Mouse (Mus musculus) bone marrow macrophage, adult 2 months (primary cell): ENCODE data around the gene Eci1. TPM values are rescaled to one million over a fixed set of nuclear protein-coding genes. Genes with fewer than 3 reads are reported as not detected.
"Not testable (repeated sequence)": the region's sequence is repeated elsewhere in the genome, so short reads cannot be mapped to it uniquely, and the experiment has no call there.

ENCODE experiments used
- H3K27ac ChIP-seq: 2 replicates; pipeline ENCODE4 v1.5.1; 2012; ENCODE audit warnings: low read depth, low read length; ENCODE audit not compliant: insufficient read depth
- H3K4me1 ChIP-seq: 2 replicates; pipeline ENCODE4 v1.6.1; 2012; ENCODE audit warnings: low read length; ENCODE audit not compliant: control insufficient read depth, insufficient read depth
- H3K4me3 ChIP-seq: 2 replicates; pipeline ENCODE4 v1.5.1; 2012; ENCODE audit warnings: mild to moderate bottlenecking, low read length, moderate library complexity; ENCODE audit not compliant: insufficient read depth
- CTCF ChIP-seq: IDR thresholded peaks from 2 replicates; pipeline ENCODE4 v1.5.1; 2012; ENCODE audit warnings: low read depth, mild to moderate bottlenecking, low read length, moderate library complexity
- POLR2A ChIP-seq: IDR thresholded peaks from 2 replicates; pipeline ENCODE4 v1.6.1; 2012; ENCODE audit warnings: mild to moderate bottlenecking, low read depth, low read length, borderline replicate concordance
- polyA plus RNA-seq: library from polyadenylated mRNA; stranded (reverse); fragments of >200 nt; gene quantifications from 2 replicates; pipeline ENCODE4 v1.2.4, GENCODE M21; 2012; ENCODE audit not compliant: missing spikeins, insufficient read depth, insufficient read length

The Eci1 gene
- polyA plus RNA-seq, 1 experiment = 21.5 TPM

DNA sequence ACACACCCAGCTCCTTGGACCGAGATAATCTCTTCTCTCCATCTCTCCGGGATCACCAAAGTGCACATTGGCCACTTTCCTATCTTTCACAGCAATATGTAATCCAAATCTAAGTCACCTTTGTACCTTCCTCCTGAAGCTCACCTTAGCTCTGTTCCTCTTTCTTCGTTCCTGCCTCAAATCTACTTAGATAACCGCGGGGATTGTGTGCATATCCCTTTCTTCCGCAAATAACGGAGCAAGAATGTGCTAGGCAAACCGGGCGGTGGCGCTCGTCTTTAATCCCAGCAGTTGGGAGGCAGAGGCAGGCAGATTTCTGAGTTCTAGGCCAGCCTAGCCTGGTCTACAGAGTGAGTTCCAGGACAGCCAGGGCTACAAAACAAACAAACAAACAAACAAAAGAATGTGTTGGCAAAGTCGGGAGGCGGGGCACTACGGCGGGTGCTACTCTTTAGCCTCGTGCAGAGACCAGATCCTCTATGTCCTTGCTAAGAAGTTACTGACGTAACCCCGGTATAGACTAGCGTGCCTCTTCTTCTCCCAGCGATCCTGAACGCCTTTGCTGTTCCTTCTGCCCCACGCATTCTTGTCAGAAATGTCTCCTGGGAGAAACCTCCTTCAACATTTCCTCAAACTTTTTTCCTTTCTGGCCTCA is 12.8 kb upstream of the Eci1 start:
- H3K27ac ChIP-seq = peak overlapping the region; percentile 75

DNA sequence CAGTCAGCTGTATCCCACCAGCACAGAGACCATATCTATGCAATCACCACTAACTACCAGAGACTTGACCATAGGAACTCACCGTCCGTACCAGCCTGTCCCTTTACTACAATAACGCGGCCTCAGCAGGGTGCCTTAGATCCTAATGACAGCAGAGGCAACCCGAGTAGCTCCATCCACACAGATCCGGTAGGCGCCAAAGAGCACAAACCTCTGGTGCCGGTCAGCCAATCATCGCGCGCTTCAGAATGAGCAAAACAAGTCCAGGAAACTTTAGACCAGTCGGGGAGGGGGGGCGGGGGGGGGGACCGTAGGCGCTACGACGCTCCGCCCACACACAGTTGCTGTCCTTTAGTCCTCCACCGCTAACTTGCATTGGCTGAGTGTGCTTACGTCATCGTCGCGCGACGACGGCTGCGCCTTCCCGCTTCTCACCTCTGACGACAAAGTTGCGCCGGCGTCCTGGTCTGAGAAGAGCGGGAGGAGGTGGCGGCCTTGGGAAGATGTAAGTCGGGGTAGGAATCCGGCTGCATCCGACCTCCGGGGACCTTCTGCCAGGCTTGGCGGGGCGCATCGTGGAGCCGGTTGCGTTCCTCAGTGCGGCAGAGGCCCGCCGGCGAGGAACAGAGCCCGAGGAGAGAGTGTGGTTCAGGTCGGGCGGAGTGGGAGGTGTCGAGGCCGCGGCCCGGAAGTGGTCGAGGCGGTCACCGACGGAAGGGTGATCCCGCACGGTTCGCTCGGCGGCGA is 12.0 kb upstream of the Eci1 start, which contains the start of gene Rnps1:
Gene Rnps1, plus strand, starts transcription at position 336 of the 747 bp plus-strand sequence.
- H3K4me1 ChIP-seq = peaks cover 12% of the 10 kb centered on the region
- no peak for TF ChIP-seq POLR2A
- no peak for TF ChIP-seq CTCF
- peak within 1 kb of the TSS; percentile 91 for H3K4me3 ChIP-seq
- peak within 1 kb of the TSS; percentile 78 for H3K27ac ChIP-seq

More for the DNA sequence above, 12.8 kb upstream of the Eci1 start:
- peaks cover 12% of the 10 kb centered on the region for H3K4me1 ChIP-seq
- TF ChIP-seq POLR2A (no peak), CTCF (peak; percentile 14; the same call in 1 of the 2 replicates)
- peak overlapping the region; percentile 82 for H3K4me3 ChIP-seq

DNA sequence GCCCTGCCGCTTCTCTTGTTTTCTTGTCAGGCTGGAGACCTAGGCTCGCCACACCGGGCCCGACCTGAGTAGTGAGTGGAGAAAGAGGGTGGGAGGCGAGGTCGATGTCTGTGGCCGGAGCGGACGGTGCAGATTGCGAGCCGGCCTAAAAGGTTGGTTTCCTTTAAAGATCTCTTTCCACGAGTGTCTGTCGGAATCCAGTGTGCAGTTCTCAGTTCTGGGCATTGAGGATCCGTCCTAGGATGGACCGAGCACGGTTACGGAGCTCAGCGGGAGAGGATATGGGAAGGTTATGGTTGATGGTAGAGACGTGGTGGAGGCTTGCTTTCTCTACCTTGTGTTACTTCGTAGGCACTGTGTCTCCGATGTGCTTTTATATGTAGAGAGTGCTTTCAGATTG is 11.4 kb upstream of the Eci1 start:
- Histone ChIP-seq H3K4me3 (peak overlapping the region; percentile 91), H3K27ac (peak overlapping the region; percentile 78), H3K4me1 (peaks cover 12% of the 10 kb centered on the region)
- TF ChIP-seq CTCF (no peak), POLR2A (no peak)

DNA sequence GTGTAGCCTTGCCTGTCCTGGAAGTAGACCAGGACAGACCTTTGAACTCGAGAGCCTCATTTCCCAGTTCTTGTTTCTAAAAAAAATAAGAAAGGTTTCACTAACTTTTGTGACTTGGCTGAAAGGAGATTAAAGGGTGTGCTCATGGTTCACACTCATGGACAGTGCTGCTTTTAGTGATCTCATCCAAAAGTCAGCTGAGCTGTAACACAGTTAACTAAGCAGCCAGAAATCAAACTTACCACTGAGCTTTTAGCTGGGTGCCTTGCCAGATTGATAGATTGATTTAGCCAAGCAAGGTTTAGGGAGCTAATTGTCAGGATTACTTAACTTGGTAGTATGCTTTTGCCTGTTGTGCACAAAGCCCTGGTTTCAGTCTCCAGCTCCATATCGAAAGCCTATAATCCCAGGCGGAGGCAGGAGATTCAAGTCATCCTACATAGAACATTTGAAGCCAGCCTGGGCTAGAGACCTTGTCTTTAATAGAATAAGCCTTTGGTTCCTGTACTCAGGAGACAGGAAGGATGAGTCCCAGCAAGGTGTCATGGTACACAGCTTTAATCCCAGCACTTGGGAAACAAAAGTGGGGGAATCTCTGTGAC is 10.3 kb upstream of the Eci1 start:
- Histone ChIP-seq H3K4me1 (peaks cover 12% of the 10 kb centered on the region), H3K4me3 (peak overlapping the region; percentile 91), H3K27ac (no peak overlapping the region)
- TF ChIP-seq POLR2A (no peak), CTCF (no peak)

DNA sequence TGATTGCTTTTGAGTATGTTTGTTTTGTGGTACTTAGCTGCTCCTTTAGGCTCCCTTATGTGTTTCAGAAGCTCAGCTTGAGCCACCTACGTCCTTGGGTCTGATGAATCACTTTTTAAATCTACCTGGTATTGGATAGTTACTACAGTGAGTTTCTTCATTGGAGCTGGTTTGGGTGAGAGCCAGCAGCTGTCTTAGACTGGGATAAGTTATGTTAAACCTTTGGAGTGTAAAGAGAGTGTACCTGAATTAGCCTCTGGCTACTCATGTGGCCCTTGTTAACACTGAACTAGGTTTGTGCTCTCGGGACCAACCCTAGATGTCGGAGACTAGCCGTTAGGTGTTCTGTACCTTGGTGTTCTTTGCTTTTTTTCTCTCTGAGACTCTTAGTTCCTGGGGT is 3.3 kb upstream of the Eci1 start:
- TF ChIP-seq CTCF (no peak), POLR2A (no peak)
- no peak overlapping the region for H3K4me3 ChIP-seq
- H3K27ac ChIP-seq = no peak overlapping the region
- peaks cover 6% of the 10 kb centered on the region for H3K4me1 ChIP-seq

DNA sequence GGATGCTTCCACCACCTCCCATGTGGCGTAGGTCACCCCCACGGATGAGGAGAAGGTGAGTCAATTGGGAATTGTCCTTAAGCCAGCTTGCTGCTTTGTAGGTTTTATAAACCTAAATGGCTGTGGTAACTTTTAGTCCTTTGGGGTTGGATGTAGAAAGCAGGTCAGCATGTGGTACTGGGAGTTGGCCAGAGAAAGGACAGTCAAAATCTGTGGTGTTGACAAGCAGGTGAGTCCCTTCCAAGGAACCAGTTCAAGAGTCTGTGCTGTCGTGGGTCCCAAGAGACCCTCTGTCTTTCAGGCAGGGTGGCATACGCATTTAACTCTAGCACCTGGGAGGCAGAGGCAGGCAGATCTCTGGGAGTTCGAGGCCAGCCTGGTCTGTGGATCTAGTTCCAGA is 2.0 kb upstream of the Eci1 start:
- peaks cover 10% of the 10 kb centered on the region for H3K4me1 ChIP-seq
- no peak overlapping the region for H3K27ac ChIP-seq
- TF ChIP-seq CTCF (no peak), POLR2A (no peak)
- H3K4me3 ChIP-seq = no peak overlapping the region

DNA sequence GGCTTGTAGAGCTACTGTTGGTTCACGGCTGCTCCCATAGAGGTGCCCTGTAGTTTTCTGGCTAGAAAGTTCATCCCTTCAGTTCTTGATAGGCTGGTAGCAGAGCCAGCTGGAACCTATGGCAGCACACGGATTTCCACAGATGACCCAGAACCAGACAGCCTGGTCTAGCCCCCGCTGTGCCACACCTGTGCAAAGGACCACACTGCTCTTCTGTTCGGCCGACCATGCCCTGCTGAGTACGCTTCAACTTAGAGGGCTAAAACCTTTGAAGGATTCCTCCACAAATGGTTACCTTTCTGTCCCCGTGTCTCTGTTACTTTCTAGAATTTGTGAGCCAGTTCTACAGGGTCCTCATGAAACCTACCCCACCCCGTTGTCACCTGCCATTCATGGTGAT is 1.1 kb upstream of the Eci1 start:
- not testable (repeated sequence) for H3K4me1 ChIP-seq, H3K27ac ChIP-seq

DNA sequence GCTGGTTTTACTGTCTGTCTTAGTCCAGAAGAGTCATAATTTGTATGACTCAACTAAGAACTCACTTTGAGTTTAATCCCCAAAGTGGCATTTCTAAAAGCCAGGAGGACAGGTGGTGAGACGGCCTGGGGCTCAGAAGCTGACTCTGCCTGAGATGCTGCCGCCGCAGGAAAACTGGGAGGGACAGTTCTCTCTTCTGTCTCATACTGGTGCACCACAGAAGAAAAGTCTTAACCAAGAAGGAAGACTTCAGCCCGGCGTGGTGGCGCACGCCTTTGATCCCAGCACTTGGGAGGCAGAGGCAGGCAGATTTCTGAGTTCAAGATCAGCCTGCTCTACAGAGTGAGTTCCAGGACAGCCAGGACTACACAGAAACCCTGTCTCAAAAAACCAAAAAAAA is 536 bp upstream of the Eci1 start:
- TF ChIP-seq POLR2A (no peak), CTCF (no peak)
- Histone ChIP-seq H3K27ac (no peak overlapping the region), H3K4me3 (no peak overlapping the region), H3K4me1 (peaks cover 10% of the 10 kb centered on the region)

More for the DNA sequence above, 1.1 kb upstream of the Eci1 start:
- not testable (repeated sequence) for H3K4me3 ChIP-seq

DNA sequence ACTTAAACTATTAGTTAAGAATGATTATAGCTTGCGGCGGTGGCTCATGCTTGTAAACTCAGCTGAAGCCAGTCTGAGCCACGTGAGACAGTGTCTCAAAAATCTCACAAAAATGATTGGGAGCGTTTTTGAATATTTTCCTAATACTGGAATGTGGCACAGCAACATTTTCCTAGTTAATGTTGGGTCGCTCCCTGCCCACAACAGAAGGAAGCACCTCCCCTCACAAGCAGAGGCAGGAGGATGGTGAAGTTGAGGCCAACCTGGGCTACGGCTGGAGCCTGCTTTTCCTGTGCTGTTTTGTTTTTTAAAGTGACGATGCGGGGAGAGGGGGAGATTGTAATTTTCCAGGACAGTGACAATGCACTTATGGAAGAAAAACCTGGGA is 723 bp downstream of the Eci1 start:
- peaks cover 12% of the 10 kb centered on the region for H3K4me1 ChIP-seq
- no peak for TF ChIP-seq POLR2A
- TF ChIP-seq CTCF = no peak
- peak overlapping the region; percentile 70 for H3K27ac ChIP-seq
- peak overlapping the region; percentile 90 for H3K4me3 ChIP-seq

DNA sequence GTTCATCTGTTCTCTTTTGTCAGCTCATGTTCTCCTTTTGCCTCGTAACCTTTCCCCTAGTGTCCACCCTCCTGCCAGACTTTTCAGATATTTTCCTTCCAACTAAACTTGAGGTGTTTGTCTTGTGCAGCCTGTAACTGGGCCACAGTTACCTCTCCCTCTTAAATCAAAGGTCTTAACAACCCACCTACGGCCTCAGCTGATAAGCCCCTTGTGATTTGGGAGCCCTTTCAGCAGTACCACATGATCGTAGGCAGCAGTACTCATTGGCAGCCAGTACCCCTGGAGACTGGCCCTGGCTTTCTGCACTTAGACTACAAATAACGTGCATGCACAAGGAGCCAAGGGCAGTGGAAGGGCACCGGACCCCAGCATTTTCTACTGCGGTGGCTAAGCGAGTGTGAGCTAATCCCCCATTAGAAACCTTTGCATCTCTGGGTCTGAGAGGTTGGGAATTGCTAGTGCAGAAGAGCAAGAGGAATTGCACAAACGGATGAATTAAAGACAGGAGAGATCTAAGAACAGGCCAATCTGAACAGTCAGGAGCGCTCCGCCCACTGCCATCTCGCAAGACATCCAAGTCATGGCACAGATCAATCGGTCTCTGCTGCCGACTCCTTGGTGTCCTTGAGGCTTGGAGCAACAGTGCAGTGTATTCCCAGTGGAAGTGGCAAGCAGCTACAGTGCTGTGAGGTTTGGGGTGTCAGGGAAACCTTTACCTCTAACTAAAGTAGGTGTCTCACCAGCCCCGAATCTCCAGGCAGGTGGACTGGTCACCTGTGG is 3.0 kb downstream of the Eci1 start:
- Histone ChIP-seq H3K4me3 (no peak overlapping the region), H3K27ac (no peak overlapping the region), H3K4me1 (peaks cover 16% of the 10 kb centered on the region)
- no peak for TF ChIP-seq CTCF
- TF ChIP-seq POLR2A = no peak
